Mouse (Mus musculus) right cerebral cortex, postnatal 4 days (tissue): Measurements from ENCODE around the gene Gtsf1.

ENCODE experiments used
- DNase-seq: peaks from one replicate; pipeline ENCODE4 v3.0.0-alpha.2; 2022

Gtsf1 gene

GRCm38 (mm10) chr15:103356130-103356529 is 74.1 kb downstream of the Gtsf1 start:
- DNase-seq: no peak

GRCm38 (mm10) chr15:103355420-103355819 is 74.8 kb downstream of the Gtsf1 start:
- DNase-seq: no peak

DNA sequence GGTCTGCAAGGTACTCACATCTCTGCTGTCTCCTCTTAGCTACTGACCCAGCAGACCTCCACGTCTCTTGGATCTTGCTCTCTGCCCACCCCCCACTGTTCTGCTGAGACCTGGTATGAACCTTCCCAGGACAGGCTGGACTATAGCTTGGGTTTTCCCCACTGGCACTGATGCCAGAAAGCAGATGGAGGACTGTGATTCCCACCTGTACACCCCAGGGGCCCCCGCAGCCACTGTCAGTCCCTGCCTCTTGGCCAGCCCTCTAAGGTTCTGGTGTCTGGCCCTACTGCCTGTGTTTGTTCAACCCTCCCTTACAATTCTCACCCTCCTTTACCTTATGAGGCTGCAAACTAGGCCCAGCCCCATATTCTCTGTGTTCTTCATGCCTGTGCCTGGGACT is 75.6 kb downstream of the Gtsf1 start:
- no peak for DNase-seq

GRCm38 (mm10) chr15:103353511-103354256 is 76.6 kb downstream of the Gtsf1 start:
- DNase-seq: peak; percentile 1

GRCm38 (mm10) chr15:103352856-103353255 is 77.4 kb downstream of the Gtsf1 start:
- DNase-seq: peak; percentile 66
